Mouse (Mus musculus) urinary bladder, postnatal 25 days (tissue): Measurements from ENCODE around the gene Parm1.

Experiments used
- DNase-seq: peaks from one replicate; pipeline ENCODE4 v3.0.0; 2022; ENCODE audit warnings: low spot score

Gene Parm1

DNA sequence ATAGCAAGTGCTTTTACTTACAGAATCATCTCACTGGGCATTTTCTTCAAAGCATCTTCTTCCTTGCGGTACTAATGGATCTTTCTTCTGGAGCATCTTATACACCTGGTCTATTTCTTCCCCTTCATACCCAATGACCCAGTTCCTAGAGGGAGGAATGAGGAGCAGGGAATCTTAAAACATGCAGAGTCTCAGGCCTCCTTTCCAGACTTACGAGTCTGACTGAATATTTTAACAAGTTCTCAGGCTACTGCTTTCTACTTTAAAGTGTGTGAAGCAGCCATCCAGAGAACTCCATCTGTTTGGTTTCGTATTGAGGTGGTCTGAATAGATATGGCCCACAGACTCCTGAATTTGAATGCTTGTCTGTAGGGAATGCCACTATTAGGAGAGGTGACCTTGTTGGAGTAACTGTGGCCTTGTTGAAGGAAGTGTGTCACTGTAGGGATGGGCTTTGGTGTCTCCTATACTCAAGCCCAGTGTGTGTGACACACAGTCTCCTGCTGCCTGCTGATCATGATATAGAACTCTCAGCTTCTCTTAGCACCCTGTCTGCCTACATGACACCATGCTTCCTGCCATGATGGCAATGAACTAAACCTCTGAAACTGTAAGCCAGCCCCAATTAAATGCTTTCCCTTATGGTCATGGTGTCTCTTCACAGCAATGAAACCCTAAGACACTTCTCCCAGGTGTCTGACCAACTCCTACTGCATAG lies 137.1 kb downstream of the Parm1 start:
- DNase-seq: no peak

DNA sequence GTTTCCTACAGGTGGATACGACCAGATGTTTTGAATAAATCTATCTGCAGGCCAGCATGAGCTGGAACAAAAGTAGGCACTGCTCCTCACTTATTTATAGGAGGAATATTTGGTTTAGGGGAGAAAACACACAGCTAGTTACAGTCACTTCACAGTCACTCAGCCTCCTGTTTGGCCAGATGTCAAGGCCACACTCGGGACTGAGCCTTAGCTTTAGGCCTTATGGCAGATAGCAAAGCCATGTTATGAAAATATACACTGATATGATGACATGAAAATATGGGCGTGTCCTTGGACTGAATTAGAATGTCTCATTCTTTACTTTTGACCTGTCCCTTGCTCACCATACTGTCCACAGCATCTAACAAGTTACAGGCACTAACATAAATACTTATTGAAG lies 137.8 kb downstream of the Parm1 start:
- DNase-seq: no peak

DNA sequence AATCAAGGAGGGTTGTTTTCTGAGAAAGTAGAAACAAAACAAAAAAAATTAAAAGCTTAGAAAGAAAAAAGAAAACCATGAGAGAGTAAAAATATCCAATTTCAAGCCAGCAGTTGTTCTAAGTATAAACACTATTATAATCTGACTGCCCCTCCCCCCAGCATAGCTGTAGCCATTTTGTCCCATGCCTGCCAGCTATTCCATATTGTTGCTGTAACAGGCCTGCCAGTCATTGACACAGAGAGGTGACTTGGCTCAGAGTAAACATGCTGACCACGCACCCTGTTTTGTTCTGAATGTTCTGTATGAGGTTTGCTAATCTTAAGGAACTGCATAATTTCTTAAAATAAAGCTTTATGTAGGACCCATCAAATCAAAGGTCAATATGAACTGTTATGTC lies 145.3 kb downstream of the Parm1 start:
- DNase-seq: no peak

DNA sequence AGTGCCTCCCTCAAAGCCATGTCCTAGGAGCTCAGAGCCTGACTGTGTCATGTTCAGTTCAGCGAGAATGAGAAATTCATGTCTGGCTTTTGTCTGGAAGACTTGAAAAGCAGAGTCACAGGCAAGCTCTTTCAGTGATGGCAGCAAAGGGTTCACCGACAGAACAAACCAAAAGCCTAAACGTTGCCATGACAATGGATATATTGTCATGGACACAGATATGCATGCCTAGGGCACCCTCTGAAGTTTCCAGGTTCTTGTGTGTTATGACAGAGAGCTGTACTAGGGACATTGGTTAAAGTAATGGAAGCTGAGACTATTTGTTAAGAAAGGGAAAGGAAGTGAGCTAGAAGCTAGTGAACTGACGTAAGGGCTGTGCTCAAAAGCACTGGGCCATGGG lies 149.7 kb downstream of the Parm1 start:
- no peak for DNase-seq

DNA sequence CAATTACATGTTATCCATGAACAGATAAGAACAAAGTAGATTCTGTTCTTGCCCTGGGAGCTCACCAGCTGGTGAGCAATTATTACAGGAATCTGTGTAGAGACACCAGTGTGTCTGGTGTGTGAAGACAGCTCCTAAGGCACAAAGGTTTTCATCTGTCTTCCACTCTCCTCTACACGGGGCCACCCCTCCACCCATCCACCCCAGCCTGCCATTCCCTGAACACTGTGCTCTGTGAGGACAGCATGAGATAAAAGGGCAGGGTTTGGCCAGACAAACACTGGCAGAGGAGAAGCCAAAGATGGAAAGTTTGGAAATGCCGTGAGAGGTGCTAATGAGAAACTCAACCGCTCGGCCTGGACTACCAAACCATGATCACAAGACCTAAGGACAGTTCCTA lies 151.8 kb downstream of the Parm1 start:
- DNase-seq: no peak
